Mouse (Mus musculus): ENCODE results near the gene Zfp775.
A peak's percentile ranks its signal among the peaks of the same experiment; 100 is the strongest.
"Not testable (repeated sequence)": the region's sequence is repeated elsewhere in the genome, so short reads cannot be mapped to it uniquely, and the experiment has no call there.

The Zfp775 gene

GRCm38 (mm10) chr6:48591221-48591845 lies 10.5 kb upstream of the Zfp775 start:
- DNase-seq (ENCODE audit: low spot score) = no peak

GRCm38 (mm10) chr6:48591871-48592270 lies 10.0 kb upstream of the Zfp775 start:
- DNase-seq (ENCODE audit: low spot score) = no peak

- DNase-seq (ENCODE audit: low spot score) = peak; percentile 73
Measured at GRCm38 (mm10) chr6:48593158-48594042, 8.5 kb upstream of the Zfp775 start, which contains the start of the genes Repin1 and Gm44965. Gene Repin1, plus strand, starts transcription at chr6:48593883. Gene Gm44965, plus strand, starts transcription at chr6:48593941.

GRCm38 (mm10) chr6:48594043-48594738 lies 7.7 kb upstream of the Zfp775 start:
- no peak for DNase-seq (ENCODE audit: low spot score)

- no peak for DNase-seq (ENCODE audit: low spot score)
Measured at GRCm38 (mm10) chr6:48595278-48595677, 6.6 kb upstream of the Zfp775 start.

- no peak for DNase-seq (ENCODE audit: low spot score)
Measured at GRCm38 (mm10) chr6:48596545-48597232, 5.2 kb upstream of the Zfp775 start.

- DNase-seq (ENCODE audit: low spot score) = no peak
Measured at GRCm38 (mm10) chr6:48597233-48597625, 4.6 kb upstream of the Zfp775 start.

- no peak for DNase-seq (ENCODE audit: low spot score)
Measured at GRCm38 (mm10) chr6:48600594-48600993, 1.3 kb upstream of the Zfp775 start.

- no peak for DNase-seq (ENCODE audit: low spot score)
Measured at GRCm38 (mm10) chr6:48602080-48602741, 348 bp downstream of the Zfp775 start.

- no peak for DNase-seq (ENCODE audit: low spot score)
Measured at GRCm38 (mm10) chr6:48608124-48608523, 6.3 kb downstream of the Zfp775 start.

- no peak for DNase-seq (ENCODE audit: low spot score)
Measured at GRCm38 (mm10) chr6:48609512-48609911, 7.6 kb downstream of the Zfp775 start.

- no peak for DNase-seq (ENCODE audit: low spot score)
Measured at GRCm38 (mm10) chr6:48610657-48611056, 8.8 kb downstream of the Zfp775 start.

GRCm38 (mm10) chr6:48613464-48613863 lies 11.6 kb downstream of the Zfp775 start:
- DNase-seq (ENCODE audit: low spot score) = no peak

GRCm38 (mm10) chr6:48614756-48615155 lies 12.9 kb downstream of the Zfp775 start:
- no peak for DNase-seq (ENCODE audit: low spot score)

- DNase-seq (ENCODE audit: low spot score) = no peak
Measured at GRCm38 (mm10) chr6:48620031-48620430, 18.2 kb downstream of the Zfp775 start.

- DNase-seq (ENCODE audit: low spot score) = not testable (repeated sequence)
Measured at GRCm38 (mm10) chr6:48622186-48622843, 20.5 kb downstream of the Zfp775 start.

GRCm38 (mm10) chr6:48623460-48623859 lies 21.6 kb downstream of the Zfp775 start:
- DNase-seq (ENCODE audit: low spot score) = no peak

GRCm38 (mm10) chr6:48626464-48626863 lies 24.6 kb downstream of the Zfp775 start, which contains the start of gene AI854703:
Gene AI854703, plus strand, starts transcription at chr6:48626764.
- no peak for DNase-seq (ENCODE audit: low spot score)

GRCm38 (mm10) chr6:48626984-48627383 lies 25.1 kb downstream of the Zfp775 start:
- no peak for DNase-seq (ENCODE audit: low spot score)

- no peak for DNase-seq (ENCODE audit: low spot score)
Measured at GRCm38 (mm10) chr6:48627511-48627924, 25.7 kb downstream of the Zfp775 start.

- DNase-seq (ENCODE audit: low spot score) = no peak
Measured at GRCm38 (mm10) chr6:48628377-48628776, 26.5 kb downstream of the Zfp775 start.
